Mouse (Mus musculus) liver, embryonic 14.5 days (tissue): ENCODE results near the gene Rprml.

Experiments
- CTCF ChIP-seq: IDR thresholded peaks from 2 replicates; pipeline ENCODE4 v1.5.1; 2016; ENCODE audit warnings: antibody characterized with exemption, low read depth, control low read depth
- EP300 ChIP-seq: IDR thresholded peaks from 2 replicates; pipeline ENCODE4 v1.6.1; 2016; ENCODE audit warnings: antibody characterized with exemption, low read depth

- TF ChIP-seq CTCF (no peak), EP300 (no peak)
These were observed 48.9 kb downstream of the Rprml start for GRCm38 (mm10) chr11:103698226-103698625.
